Mouse (Mus musculus) forebrain, postnatal 0 days (tissue): ENCODE results near the gene Slc22a17. TPM values are rescaled to one million over a fixed set of nuclear protein-coding genes. Genes with fewer than 3 reads are reported as not detected.

Experiments
- ATAC-seq: fragments of 200-750 bp; cut with Nextera tagmentation; 2 replicates; pipeline ENCODE4 v1.8.0; 2017; ENCODE audit warnings: mild to moderate bottlenecking, moderate library complexity
- DNase-seq: peaks from one replicate; pipeline ENCODE4 v3.0.0-alpha.2; 2015
- H3K27ac ChIP-seq: fragments of 300-500 bp; sonication (generic); 2 replicates; pipeline ENCODE4 v1.5.1; 2014; ENCODE audit warnings: low read depth, mild to moderate bottlenecking, antibody characterized with exemption, low read length, moderate library complexity, mixed read lengths
- H3K27me3 ChIP-seq: fragments of 300-500 bp; sonication (generic); 2 replicates; pipeline ENCODE4 v1.6.1; 2014; ENCODE audit warnings: mild to moderate bottlenecking, low read length, mixed read lengths; ENCODE audit not compliant: insufficient read depth
- H3K36me3 ChIP-seq: fragments of 300-500 bp; sonication (generic); 2 replicates; pipeline ENCODE4 v1.6.1; 2014; ENCODE audit warnings: mild to moderate bottlenecking, moderate library complexity; ENCODE audit not compliant: insufficient read depth
- H3K4me1 ChIP-seq: fragments of 300-500 bp; sonication (generic); 2 replicates; pipeline ENCODE4 v1.6.1; 2014; ENCODE audit warnings: antibody characterized with exemption; ENCODE audit not compliant: insufficient read depth
- H3K4me2 ChIP-seq: fragments of 300-500 bp; sonication (generic); 2 replicates; pipeline ENCODE4 v1.6.1; 2014; ENCODE audit warnings: low read depth, mild to moderate bottlenecking, moderate library complexity
- H3K4me3 ChIP-seq: fragments of 300-500 bp; sonication (generic); 2 replicates; pipeline ENCODE4 v1.5.1; 2014; ENCODE audit warnings: low read depth, low read length, mixed read lengths
- H3K9ac ChIP-seq: fragments of 300-500 bp; sonication (generic); 2 replicates; pipeline ENCODE4 v1.6.1; 2014; ENCODE audit warnings: mild to moderate bottlenecking
- H3K9me3 ChIP-seq: fragments of 300-500 bp; sonication (generic); 2 replicates; pipeline ENCODE4 v1.6.1; 2016; ENCODE audit warnings: low read length
- CTCF ChIP-seq: sonication (generic); IDR thresholded peaks from 2 replicates; pipeline ENCODE4 v1.5.1; 2016; ENCODE audit warnings: antibody characterized with exemption, control low read depth, low read depth
- WGBS: fragments of 180-500 bp; shearing (Covaris S2); extraction: QIAGEN DNeasy Blood & Tissue Kit; methylation state at CpG from one replicate; pipeline ENCODE4 v1.1.7; 2014; 5-methylcytosine and 5-hydroxymethylcytosine counted together
- polyA plus RNA-seq: library from polyadenylated mRNA; unstranded; fragments of >200 nt; fragmentation: Nextera tagmentation; extraction: Ambion mirVana; gene quantifications from 2 replicates; pipeline ENCODE4 v1.2.1, GENCODE M21; 2015
- total RNA-seq: library from RNA; depleted of rRNA; stranded (reverse); fragments of >200 nt; gene quantifications from 2 replicates; pipeline ENCODE4 v1.2.3, GENCODE M21; 2014

Slc22a17 gene
- total and polyA plus RNA-seq, 2 experiments from 2014 or later = 282 to 359 TPM

- Histone ChIP-seq H3K4me2 (peak overlapping the region; percentile 97), H3K27ac (peak overlapping the region; percentile 89), H3K4me3 (peak overlapping the region; percentile 76), H3K4me1 (peaks cover 12% of the 10 kb centered on the region; the same call in 1 of the 2 replicates), H3K36me3 (peaks cover 37% of the 10 kb centered on the region), H3K27me3 (no peaks in the 10 kb centered on the region), H3K9me3 (no peaks in the 10 kb centered on the region), H3K9ac (peak overlapping the region; percentile 89)
- no peak for TF ChIP-seq CTCF
- WGBS = 9% methylated on average over 10 of the region's 10 CpGs
- no peak for ATAC-seq
- DNase-seq = no peak
Observed at GRCm38 (mm10) chr14:54913343-54913742, 411 bp upstream of the Slc22a17 start.

DNA sequence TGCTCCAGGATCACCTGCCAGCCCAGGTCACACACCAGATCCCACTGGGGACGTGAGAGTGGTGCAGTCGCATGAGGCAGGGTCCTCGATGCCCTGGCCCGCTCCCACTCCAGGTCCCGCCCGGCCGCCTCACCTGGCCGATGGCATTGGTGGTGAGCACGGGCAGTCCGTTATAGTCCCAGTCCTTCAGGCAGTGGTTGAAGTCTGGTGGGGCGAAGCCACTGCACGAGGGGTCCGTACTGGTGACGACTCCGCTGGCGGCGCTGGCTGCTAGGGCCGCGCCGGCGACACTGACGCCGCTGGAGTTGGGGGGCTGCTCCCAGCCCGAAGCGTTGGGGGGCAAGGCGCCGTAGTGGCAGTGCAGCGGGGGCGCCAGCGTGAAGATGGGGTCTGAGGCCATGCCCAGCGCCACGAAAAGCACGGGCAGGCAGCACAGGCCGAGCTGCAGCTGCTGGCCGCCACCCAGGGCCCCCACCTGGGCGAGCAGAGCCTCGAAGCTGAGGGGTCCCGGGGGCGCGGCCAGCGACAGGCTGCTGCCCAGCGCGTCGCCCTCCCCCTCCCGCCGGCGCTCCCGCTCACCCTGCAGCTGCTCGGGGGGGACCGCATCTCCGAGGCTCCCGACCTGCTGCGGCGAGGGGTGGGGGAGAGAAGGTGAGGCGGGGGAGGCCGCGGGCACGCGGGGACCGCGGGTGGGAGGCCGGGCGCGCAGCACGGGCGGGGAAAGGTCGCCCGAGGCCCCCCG, 652 bp downstream of the Slc22a17 start:
- H3K9me3 ChIP-seq = no peaks in the 10 kb centered on the region
- ATAC-seq = peak; percentile 68
- peak overlapping the region; percentile 89 for H3K27ac ChIP-seq
- DNase-seq = peak; percentile 58
- peak overlapping the region; percentile 97 for H3K4me2 ChIP-seq
- peaks cover 12% of the 10 kb centered on the region; the same call in 1 of the 2 replicates for H3K4me1 ChIP-seq
- 2% methylated on average over 54 of the region's 69 CpGs for WGBS
- peak; percentile 4; the same call in 1 of the 2 replicates for TF ChIP-seq CTCF
- peak overlapping the region; percentile 89 for H3K9ac ChIP-seq
- no peaks in the 10 kb centered on the region for H3K27me3 ChIP-seq
- H3K36me3 ChIP-seq = peaks cover 43% of the 10 kb centered on the region
- peak overlapping the region; percentile 76 for H3K4me3 ChIP-seq

DNA sequence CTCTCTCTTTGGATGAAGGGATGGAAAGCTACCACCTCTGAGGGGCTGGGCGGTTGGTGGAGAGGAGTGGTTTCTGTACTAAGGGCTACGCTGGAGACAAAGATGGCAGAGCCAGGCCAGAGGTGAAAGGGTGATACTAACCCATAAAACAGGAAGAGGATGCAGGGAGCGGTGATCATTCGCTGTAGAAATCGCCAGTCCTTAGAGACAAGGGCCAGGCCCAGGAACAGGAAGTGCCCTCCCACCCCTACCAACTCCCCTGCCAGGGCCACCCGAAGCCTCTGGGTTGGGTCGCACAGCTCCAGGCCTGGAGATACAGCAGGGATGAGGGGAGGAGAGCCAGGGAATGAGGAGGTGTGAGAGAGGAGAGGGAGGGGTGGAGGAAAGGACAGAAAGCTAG, 4.2 kb downstream of the Slc22a17 start:
- H3K9me3 ChIP-seq = no peaks in the 10 kb centered on the region
- no peak for TF ChIP-seq CTCF
- no peak for DNase-seq
- H3K4me3 ChIP-seq = no peak overlapping the region
- no peak for ATAC-seq
- H3K4me2 ChIP-seq = no peak overlapping the region
- 90% methylated on average over 7 of the region's 7 CpGs for WGBS
- peaks cover 52% of the 10 kb centered on the region for H3K36me3 ChIP-seq
- H3K27me3 ChIP-seq = no peaks in the 10 kb centered on the region
- peak overlapping the region; percentile 3; the same call in 1 of the 2 replicates for H3K9ac ChIP-seq
- H3K27ac ChIP-seq = no peak overlapping the region
- H3K4me1 ChIP-seq = peaks cover 10% of the 10 kb centered on the region; the same call in 1 of the 2 replicates

- no peaks in the 10 kb centered on the region for H3K27me3 ChIP-seq
- no peak overlapping the region for H3K4me3 ChIP-seq
- peaks cover 45% of the 10 kb centered on the region for H3K36me3 ChIP-seq
- TF ChIP-seq CTCF = no peak
- DNase-seq (no peak), ATAC-seq (no peak)
- H3K9ac ChIP-seq = no peak overlapping the region
- WGBS = 93% methylated on average over 4 of the region's 4 CpGs
- H3K27ac ChIP-seq = no peak overlapping the region
- H3K9me3 ChIP-seq = no peaks in the 10 kb centered on the region
- no peaks in the 10 kb centered on the region for H3K4me1 ChIP-seq
- H3K4me2 ChIP-seq = no peak overlapping the region
Observed at GRCm38 (mm10) chr14:54903641-54904040, 9.3 kb downstream of the Slc22a17 start.

GRCm38 (mm10) chr14:54900383-54900782, 12.5 kb downstream of the Slc22a17 start:
- ATAC-seq (peak; percentile 82), DNase-seq (peak; percentile 90)
- Histone ChIP-seq H3K27me3 (no peaks in the 10 kb centered on the region), H3K4me3 (no peak overlapping the region), H3K27ac (peak overlapping the region; percentile 15; the same call in 1 of the 2 replicates), H3K4me1 (no peaks in the 10 kb centered on the region), H3K36me3 (peaks cover 43% of the 10 kb centered on the region), H3K9me3 (no peaks in the 10 kb centered on the region), H3K9ac (no peak overlapping the region), H3K4me2 (no peak overlapping the region)
- peak; percentile 89 for TF ChIP-seq CTCF
- 1% methylated on average over 3 of the region's 3 CpGs for WGBS

DNA sequence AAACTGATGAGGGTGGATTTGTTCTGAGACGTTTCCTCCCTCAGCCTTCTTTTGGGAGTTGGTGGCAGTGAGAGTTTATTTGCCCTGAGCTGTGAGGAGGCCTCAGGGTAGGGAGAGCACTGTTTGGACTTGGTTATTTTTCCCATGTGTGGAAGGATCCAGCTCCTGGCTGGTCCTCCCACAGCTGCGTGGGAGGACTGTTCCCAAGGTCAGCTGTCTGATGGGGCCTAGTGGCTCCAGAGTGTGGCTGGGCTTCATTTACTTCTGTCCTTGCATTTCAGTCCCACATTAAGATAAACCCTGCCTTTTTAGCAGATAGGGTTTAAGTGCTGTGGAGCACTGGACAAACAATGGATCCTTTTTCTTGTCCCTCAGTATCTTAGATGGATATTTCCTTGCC, 15.5 kb downstream of the Slc22a17 start:
- ATAC-seq = no peak
- 71% methylated on average over 2 of the region's 2 CpGs for WGBS

More for the DNA sequence above, 15.5 kb downstream of the Slc22a17 start:
- Histone ChIP-seq H3K4me2 (no peak overlapping the region), H3K9ac (no peak overlapping the region), H3K36me3 (peaks cover 34% of the 10 kb centered on the region), H3K9me3 (no peaks in the 10 kb centered on the region), H3K4me1 (no peaks in the 10 kb centered on the region), H3K27me3 (no peaks in the 10 kb centered on the region), H3K27ac (no peak overlapping the region), H3K4me3 (no peak overlapping the region)
- TF ChIP-seq CTCF = no peak
- DNase-seq = no peak
